Mouse (Mus musculus) MEL (cell line): ENCODE measurements around the gene Slfnl1. TPM values are rescaled to one million over a fixed set of nuclear protein-coding genes. Genes with fewer than 3 reads are reported as not detected.

Experiments
- DNase-seq: peaks from one replicate; pipeline ENCODE4 v3.0.0; 2011; ENCODE audit warnings: low read depth, low spot score
- H3K27ac ChIP-seq: 2 replicates; pipeline ENCODE4 v1.5.1; 2012; ENCODE audit warnings: low read depth, mild to moderate bottlenecking, control low read depth, low read length, moderate library complexity; ENCODE audit not compliant: control insufficient read depth
- H3K27me3 ChIP-seq, 2 experiments: fragments of 150-350 bp in 1 of 2; sonication (generic) in 1 of 2; 2 replicates each; pipeline ENCODE4 v1.6.1; 2012; ENCODE audit warnings: low read length in 2 of 2, mild to moderate bottlenecking in 2 of 2, improper control_type of control experiment in 1 of 2, moderate library complexity in 1 of 2; ENCODE audit not compliant: insufficient read depth in 2 of 2, control insufficient read depth in 1 of 2
- H3K36me3 ChIP-seq, 2 experiments: 2 replicates each; pipeline ENCODE4 v1.6.1; 2012 to 2014; ENCODE audit warnings: low read length in 2 of 2, improper control_type of control experiment in 1 of 2, inconsistent platforms in 1 of 2, mild to moderate bottlenecking in 1 of 2; ENCODE audit not compliant: insufficient read depth in 2 of 2, control insufficient read depth in 1 of 2
- H3K4me1 ChIP-seq, 2 experiments: fragments of 150-350 bp in 1 of 2; sonication (generic) in 1 of 2; 2 replicates each; pipeline ENCODE4 v1.6.1; 2012; ENCODE audit warnings: low read length in 2 of 2, improper control_type of control experiment in 1 of 2, mild to moderate bottlenecking in 1 of 2; ENCODE audit not compliant: insufficient read depth in 2 of 2, control insufficient read depth in 1 of 2
- H3K4me3 ChIP-seq, 2 experiments: fragments of 150-350 bp in 1 of 2; sonication (generic) in 1 of 2; 2 replicates each; pipeline ENCODE4 v1.5.1; 2012; ENCODE audit warnings: low read depth in 2 of 2, low read length in 2 of 2, mild to moderate bottlenecking in 2 of 2, moderate library complexity in 2 of 2, control low read depth in 1 of 2, improper control_type of control experiment in 1 of 2; ENCODE audit not compliant: control insufficient read depth in 1 of 2, insufficient read depth in 1 of 2
- H3K79me2 ChIP-seq: 2 replicates; pipeline ENCODE4 v1.6.1; 2012; ENCODE audit warnings: mild to moderate bottlenecking, low read length, moderate library complexity; ENCODE audit not compliant: control insufficient read depth, poor library complexity, insufficient read depth
- H3K9ac ChIP-seq: 2 replicates; pipeline ENCODE4 v1.6.1; 2012; ENCODE audit warnings: low read depth, mild to moderate bottlenecking, control low read depth, low read length, moderate library complexity; ENCODE audit not compliant: control insufficient read depth, poor library complexity, severe bottlenecking
- H3K9me3 ChIP-seq: fragments of 150-350 bp; sonication (generic); replicated peaks from 2 replicates; pipeline ENCODE4 v1.6.1; 2012; ENCODE audit warnings: mild to moderate bottlenecking, low read length, improper control_type of control experiment, moderate library complexity; ENCODE audit not compliant: insufficient read depth
- BHLHE40 ChIP-seq: IDR thresholded peaks from 2 replicates; pipeline ENCODE4 v1.6.1; 2012; ENCODE audit warnings: low read depth, mild to moderate bottlenecking, inconsistent platforms, low read length, improper control_type of control experiment, borderline replicate concordance
- CHD1 ChIP-seq: IDR thresholded peaks from 2 replicates; pipeline ENCODE4 v1.6.1; 2012; ENCODE audit warnings: low read depth, mild to moderate bottlenecking, inconsistent platforms, low read length, improper control_type of control experiment
- CHD2 ChIP-seq: IDR thresholded peaks from 2 replicates; pipeline ENCODE4 v1.6.1; 2011; ENCODE audit warnings: low read length, improper control_type of control experiment
- E2F4 ChIP-seq: IDR thresholded peaks from 2 replicates; pipeline ENCODE4 v1.6.1; 2011; ENCODE audit warnings: low read depth, low read length, improper control_type of control experiment, borderline replicate concordance
- ELF1 ChIP-seq: IDR thresholded peaks from 2 replicates; pipeline ENCODE4 v1.6.1; 2014; ENCODE audit warnings: low read depth, mild to moderate bottlenecking, inconsistent platforms, low read length, improper control_type of control experiment, moderate library complexity
- ETS1 ChIP-seq: IDR thresholded peaks from 2 replicates; pipeline ENCODE4 v1.6.1; 2012; ENCODE audit warnings: low read depth, mild to moderate bottlenecking, inconsistent platforms, low read length, improper control_type of control experiment, moderate library complexity
- GABPA ChIP-seq: IDR thresholded peaks from 2 replicates; pipeline ENCODE4 v1.6.1; 2012; ENCODE audit warnings: low read depth, mild to moderate bottlenecking, inconsistent platforms, low read length, improper control_type of control experiment, moderate library complexity
- JUND ChIP-seq: IDR thresholded peaks from 2 replicates; pipeline ENCODE4 v1.6.1; 2011; ENCODE audit warnings: low read depth, mild to moderate bottlenecking, improper control_type of control experiment, low read length
- MAX ChIP-seq: IDR thresholded peaks from 2 replicates; pipeline ENCODE4 v1.6.1; 2011; ENCODE audit warnings: low read length, improper control_type of control experiment
- MXI1 ChIP-seq: IDR thresholded peaks from 2 replicates; pipeline ENCODE4 v1.6.1; 2011; ENCODE audit warnings: mild to moderate bottlenecking, low read depth, low read length, improper control_type of control experiment
- MYB ChIP-seq: IDR thresholded peaks from 2 replicates; pipeline ENCODE4 v1.6.1; 2011; ENCODE audit warnings: mild to moderate bottlenecking, low read depth, low read length, improper control_type of control experiment
- NRF1 ChIP-seq: IDR thresholded peaks from 2 replicates; pipeline ENCODE4 v1.6.1; 2014; ENCODE audit warnings: low read depth, mild to moderate bottlenecking, inconsistent platforms, low read length, improper control_type of control experiment, moderate library complexity; ENCODE audit not compliant: poor library complexity, insufficient read depth, severe bottlenecking
- POLR2A ChIP-seq, 2 experiments: IDR thresholded peaks; 2 replicates each; pipeline ENCODE4 v1.6.1; 2011 to 2012; ENCODE audit warnings: low read length in 2 of 2, mild to moderate bottlenecking in 2 of 2, control low read depth in 1 of 2, improper control_type of control experiment in 1 of 2, low read depth in 1 of 2, moderate library complexity in 1 of 2; ENCODE audit not compliant: control insufficient read depth in 1 of 2, insufficient read depth in 1 of 2, poor library complexity in 1 of 2
- POLR2AphosphoS2 ChIP-seq: IDR thresholded peaks from 2 replicates; pipeline ENCODE4 v1.6.1; 2011; ENCODE audit warnings: low read length, improper control_type of control experiment
- RCOR1 ChIP-seq: IDR thresholded peaks from 2 replicates; pipeline ENCODE4 v1.6.1; 2012; ENCODE audit warnings: low read depth, mild to moderate bottlenecking, inconsistent platforms, low read length, improper control_type of control experiment
- SIN3A ChIP-seq: IDR thresholded peaks from 2 replicates; pipeline ENCODE4 v1.6.1; 2012; ENCODE audit warnings: low read length, improper control_type of control experiment, inconsistent platforms
- SMC3 ChIP-seq: IDR thresholded peaks from 2 replicates; pipeline ENCODE4 v1.6.1; 2011; ENCODE audit warnings: low read depth, low read length, improper control_type of control experiment
- TAL1 ChIP-seq: IDR thresholded peaks from 2 replicates; pipeline ENCODE4 v1.6.1; 2012; ENCODE audit warnings: mild to moderate bottlenecking, inconsistent platforms, low read length, moderate library complexity, mixed read lengths
- UBTF ChIP-seq: IDR thresholded peaks from 2 replicates; pipeline ENCODE4 v1.6.1; 2012; ENCODE audit warnings: low read depth, mild to moderate bottlenecking, inconsistent platforms, low read length, improper control_type of control experiment, moderate library complexity, borderline replicate concordance; ENCODE audit not compliant: insufficient read depth
- USF1 ChIP-seq: IDR thresholded peaks from 2 replicates; pipeline ENCODE4 v1.6.1; 2014; ENCODE audit warnings: low read depth, mild to moderate bottlenecking, inconsistent platforms, low read length, improper control_type of control experiment, moderate library complexity
- ZC3H11A ChIP-seq: IDR thresholded peaks from 2 replicates; pipeline ENCODE4 v1.6.1; 2012; ENCODE audit warnings: low read depth, mild to moderate bottlenecking, inconsistent platforms, low read length, improper control_type of control experiment
- ZNF384 ChIP-seq: IDR thresholded peaks from 2 replicates; pipeline ENCODE4 v1.6.1; 2012; ENCODE audit warnings: low read depth, mild to moderate bottlenecking, inconsistent platforms, low read length, improper control_type of control experiment
- polyA plus RNA-seq, 2 experiments: library from polyadenylated mRNA; stranded (reverse) in 1 of 2; unstranded in 1 of 2; fragments of >175 nt in 1 of 2; fragments of >200 nt in 1 of 2; gene quantifications; 2 replicates each; pipeline versions ENCODE4 v1.2.1 to v1.2.4; 2012; ENCODE audit warnings: low replicate concordance in 2 of 2, low read depth in 1 of 2; ENCODE audit not compliant: insufficient read length in 2 of 2, insufficient read depth in 1 of 2, missing spikeins in 1 of 2
- total RNA-seq: library from RNA; depleted of rRNA; stranded (reverse); fragments of 300-350 nt; gene quantifications from 2 replicates; pipeline ENCODE4 v1.2.3, GENCODE M21; 2012

Slfnl1 gene
- total and polyA plus RNA-seq, 3 experiments, result 0.06 TPM; not detected in 2

- H3K9me3 ChIP-seq, result no peaks in the 10 kb centered on the region
- peaks cover 41% of the 10 kb centered on the region for H3K79me2 ChIP-seq
- TF ChIP-seq RCOR1, result no peak
- TF ChIP-seq POLR2AphosphoS2, result no peak
- TF ChIP-seq TAL1, result no peak
- H3K4me3 ChIP-seq, result no peak overlapping the region
- H3K36me3 ChIP-seq, result peaks cover 18 to 24% of the 10 kb centered on the region in 2 experiments
- no peak for DNase-seq
- H3K27me3 ChIP-seq, result no peaks in the 10 kb centered on the region
- H3K27ac ChIP-seq, result no peak overlapping the region
- H3K9ac ChIP-seq, result no peak overlapping the region
- H3K4me1 ChIP-seq, result peaks cover 7 to 14% of the 10 kb centered on the region in 2 experiments; a peak in 3 of 4 replicates
These were observed 33.7 kb downstream of the Slfnl1 start for GRCm38 (mm10) chr4:120565726-120566125.

DNA sequence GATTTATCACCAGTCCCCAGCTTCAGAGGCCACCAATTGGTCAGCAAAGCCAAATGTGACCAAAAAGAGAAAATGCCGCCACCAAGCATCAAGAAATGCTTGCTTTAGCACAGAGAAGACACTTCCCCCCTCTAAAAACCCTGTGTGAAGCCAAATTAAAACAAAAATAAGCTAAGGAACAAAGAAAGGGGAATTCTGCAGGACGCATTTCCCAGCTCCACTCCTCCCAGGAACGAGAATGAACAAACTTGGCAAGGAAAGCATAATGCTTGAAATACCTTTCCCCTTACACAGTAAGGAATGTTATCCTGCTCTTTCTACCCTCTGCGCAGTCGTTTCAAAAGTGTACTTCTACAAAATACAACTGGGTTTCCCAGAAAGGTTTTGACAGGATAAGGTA is 36.0 kb downstream of the Slfnl1 start:
- H3K79me2 ChIP-seq, result peaks cover 41% of the 10 kb centered on the region
- no peak for TF ChIP-seq TAL1
- no peak for TF ChIP-seq POLR2A (IDR thresholded peaks at IDR 0.05; ENCODE audit: control insufficient read depth in 1 of 2, insufficient read depth in 1 of 2, low read depth in 1 of 2, low read length in 2 of 2, poor library complexity in 1 of 2)
- TF ChIP-seq GABPA, result no peak
- TF ChIP-seq USF1, result no peak
- no peak for TF ChIP-seq SIN3A
- no peak for TF ChIP-seq SMC3
- TF ChIP-seq CHD1, result no peak
- TF ChIP-seq ZC3H11A, result no peak
- TF ChIP-seq CHD2, result no peak
- TF ChIP-seq MAX, result no peak
- no peak for TF ChIP-seq E2F4
- no peak for TF ChIP-seq BHLHE40
- TF ChIP-seq UBTF, result no peak
- TF ChIP-seq ZNF384, result no peak
- TF ChIP-seq ELF1, result no peak
- no peak for TF ChIP-seq ETS1
- no peak for TF ChIP-seq MYB
- no peak for TF ChIP-seq NRF1
- no peak for TF ChIP-seq MXI1
- no peak for TF ChIP-seq JUND
- H3K4me1 ChIP-seq, result peaks cover 8 to 14% of the 10 kb centered on the region in 2 experiments
- no peak for DNase-seq
- no peaks in the 10 kb centered on the region for H3K27me3 ChIP-seq
- no peaks in the 10 kb centered on the region for H3K9me3 ChIP-seq
- no peak overlapping the region for H3K27ac ChIP-seq
- peaks cover 9 to 31% of the 10 kb centered on the region in 2 experiments for H3K36me3 ChIP-seq
- peak overlapping the region in 1 of 2 experiments; percentile 91; a peak in 1 of 4 replicates for H3K4me3 ChIP-seq
- peak overlapping the region; percentile 25; the same call in 1 of the 2 replicates for H3K9ac ChIP-seq
